Mouse (Mus musculus) midbrain, postnatal 0 days (tissue): ENCODE data around the gene Foxp4. TPM values are rescaled to one million over a fixed set of nuclear protein-coding genes. Genes with fewer than 3 reads are reported as not detected.

Source experiments
- ATAC-seq: fragments of 200-750 bp; cut with Nextera tagmentation; 2 replicates; pipeline ENCODE4 v1.8.0; 2017; ENCODE audit warnings: moderate number of reproducible peaks, mild to moderate bottlenecking, moderate TSS enrichment, moderate library complexity; ENCODE audit not compliant: low FRiP score
- DNase-seq: peaks from one replicate; pipeline ENCODE4 v3.0.0-alpha.2; 2015; ENCODE audit warnings: low spot score
- H3K27ac ChIP-seq: fragments of 300-500 bp; sonication (generic); 2 replicates; pipeline ENCODE4 v1.5.1; 2014; ENCODE audit warnings: low read depth, mild to moderate bottlenecking, low read length, mixed read lengths
- H3K27me3 ChIP-seq: fragments of 300-500 bp; sonication (generic); 2 replicates; pipeline ENCODE4 v1.6.1; 2014; ENCODE audit warnings: low read length, control low read depth, mixed read lengths; ENCODE audit not compliant: insufficient read depth
- H3K36me3 ChIP-seq: fragments of 300-500 bp; sonication (generic); 2 replicates; pipeline ENCODE4 v1.6.1; 2014; ENCODE audit warnings: low read length, control low read depth, mixed read lengths; ENCODE audit not compliant: insufficient read depth
- H3K4me1 ChIP-seq: fragments of 300-500 bp; sonication (generic); 2 replicates; pipeline ENCODE4 v1.6.1; 2014; ENCODE audit warnings: mild to moderate bottlenecking, control low read depth, antibody characterized with exemption, low read length, mixed read lengths; ENCODE audit not compliant: insufficient read depth
- H3K4me2 ChIP-seq: fragments of 300-500 bp; sonication (generic); 2 replicates; pipeline ENCODE4 v1.6.1; 2014; ENCODE audit warnings: low read depth, mild to moderate bottlenecking, low read length, mixed read lengths; ENCODE audit not compliant: poor library complexity, severe bottlenecking
- H3K4me3 ChIP-seq: fragments of 300-500 bp; sonication (generic); 2 replicates; pipeline ENCODE4 v1.5.1; 2014; ENCODE audit warnings: low read depth, mild to moderate bottlenecking, low read length, moderate library complexity
- H3K9ac ChIP-seq: fragments of 300-500 bp; sonication (generic); replicated peaks from 2 replicates; pipeline ENCODE4 v1.6.1; 2014; ENCODE audit warnings: mild to moderate bottlenecking, low read length, moderate library complexity, mixed read lengths; ENCODE audit not compliant: poor library complexity, severe bottlenecking
- H3K9me3 ChIP-seq: fragments of 300-500 bp; sonication (generic); 2 replicates; pipeline ENCODE4 v1.6.1; 2016; ENCODE audit warnings: low read length, control low read depth
- CTCF ChIP-seq: IDR thresholded peaks from 2 replicates; pipeline ENCODE4 v1.5.1; 2016; ENCODE audit warnings: antibody characterized with exemption, mild to moderate bottlenecking
- WGBS: fragments of 180-500 bp; shearing (Covaris S2); extraction: QIAGEN DNeasy Blood & Tissue Kit; methylation state at CpG from one replicate; pipeline ENCODE4 v1.1.7; 2014; 5-methylcytosine and 5-hydroxymethylcytosine counted together
- polyA plus RNA-seq: library from polyadenylated mRNA; unstranded; fragments of >200 nt; fragmentation: Nextera tagmentation; extraction: Ambion mirVana; gene quantifications from 2 replicates; pipeline ENCODE4 v1.2.1, GENCODE M21; 2015
- total RNA-seq: library from RNA; depleted of rRNA; stranded (reverse); fragments of >200 nt; gene quantifications from 2 replicates; pipeline ENCODE4 v1.2.3, GENCODE M21; 2014

The Foxp4 gene
- total and polyA plus RNA-seq, 2 experiments from 2014 or later, result 55.4 to 200 TPM

DNA sequence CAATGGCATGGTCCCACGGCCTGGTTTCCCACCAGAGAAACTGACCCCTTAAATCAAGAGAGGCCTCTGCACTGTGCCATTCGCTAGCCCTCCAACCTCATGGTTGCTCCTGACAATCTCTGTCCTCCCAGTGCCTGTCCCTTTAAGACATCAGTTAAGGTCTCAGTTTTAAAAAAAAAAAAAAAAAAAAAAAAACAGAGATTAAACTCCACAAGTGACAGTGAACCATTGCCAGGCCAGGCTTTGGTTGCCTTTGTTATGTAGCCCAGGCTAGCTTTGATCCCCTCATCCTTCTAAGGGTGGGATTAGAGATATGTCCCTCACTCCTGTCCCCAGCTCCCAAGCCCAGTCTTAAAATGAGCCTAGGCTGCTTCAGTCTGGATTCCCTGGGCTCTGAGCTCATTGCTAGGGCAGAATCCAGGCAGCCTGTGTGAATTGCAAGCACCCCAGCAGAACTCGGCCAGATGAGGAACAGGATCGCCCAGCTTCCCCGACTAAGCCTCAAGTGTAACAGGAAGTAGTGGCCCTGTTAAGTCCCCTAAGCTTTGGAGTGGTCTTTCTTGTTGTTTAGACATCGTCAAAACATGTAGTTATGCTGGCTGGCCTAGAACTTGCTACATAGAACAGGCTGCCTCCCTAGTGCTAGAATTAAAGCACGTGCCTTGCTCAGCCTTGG is 73.7 kb downstream of the Foxp4 start:
- Histone ChIP-seq H3K4me3 (no peak overlapping the region), H3K36me3 (no peaks in the 10 kb centered on the region), H3K27ac (no peak overlapping the region), H3K9ac (no peak overlapping the region), H3K4me2 (no peak overlapping the region), H3K9me3 (no peaks in the 10 kb centered on the region), H3K4me1 (no peaks in the 10 kb centered on the region), H3K27me3 (no peaks in the 10 kb centered on the region)
- TF ChIP-seq CTCF, result no peak
- WGBS, result 86% methylated on average over 7 of the region's 7 CpGs
- DNase-seq (no peak), ATAC-seq (no peak)

DNA sequence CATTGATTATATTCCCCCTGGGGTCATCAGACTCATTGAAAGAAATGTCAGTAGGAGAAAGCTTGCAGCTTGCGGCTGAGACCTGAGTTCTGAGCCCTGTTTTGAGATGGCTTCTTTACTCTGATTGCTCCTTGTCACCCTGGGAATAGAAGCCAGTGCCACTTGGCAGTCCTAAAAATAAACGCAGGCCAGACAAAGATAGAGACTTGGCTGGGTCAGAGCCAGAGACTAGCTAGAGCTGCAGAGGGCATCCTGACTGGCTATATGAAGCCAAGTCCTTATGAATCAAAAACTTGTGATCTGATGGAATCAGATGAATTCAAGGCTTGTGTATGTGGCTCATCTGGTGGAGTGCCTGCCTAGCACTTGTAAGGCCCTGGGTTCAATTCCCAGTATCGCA is 74.4 kb downstream of the Foxp4 start:
- Histone ChIP-seq H3K36me3 (no peaks in the 10 kb centered on the region), H3K4me2 (no peak overlapping the region), H3K27ac (no peak overlapping the region), H3K4me1 (no peaks in the 10 kb centered on the region), H3K27me3 (no peaks in the 10 kb centered on the region), H3K9ac (no peak overlapping the region), H3K9me3 (no peaks in the 10 kb centered on the region), H3K4me3 (no peak overlapping the region)
- DNase-seq, result no peak
- WGBS, result 74% methylated on average over 3 of the region's 3 CpGs
- no peak for TF ChIP-seq CTCF
- ATAC-seq, result no peak

DNA sequence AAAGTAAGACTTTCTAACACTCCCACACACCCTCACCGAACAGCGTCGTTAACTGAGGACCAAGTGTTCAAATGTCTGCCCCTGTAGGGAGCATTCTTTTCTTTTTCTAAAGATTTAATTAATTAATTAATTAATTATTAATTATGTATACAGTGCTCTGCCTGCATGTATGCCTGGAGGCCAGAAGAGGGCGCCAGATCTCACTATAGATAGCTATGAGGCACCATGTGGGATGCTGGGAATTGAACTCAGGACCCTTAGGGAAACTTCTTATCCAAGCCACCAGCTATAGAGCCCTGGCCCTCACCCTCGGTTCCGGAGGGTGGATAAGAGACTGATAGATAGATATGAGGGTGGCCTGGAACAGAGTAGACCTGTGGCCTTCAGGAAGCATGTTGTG is 76.5 kb downstream of the Foxp4 start:
- no peak for DNase-seq
- no peaks in the 10 kb centered on the region for H3K36me3 ChIP-seq
- no peak overlapping the region for H3K27ac ChIP-seq
- H3K9ac ChIP-seq, result no peak overlapping the region
- H3K4me1 ChIP-seq, result no peaks in the 10 kb centered on the region
- H3K4me2 ChIP-seq, result no peak overlapping the region
- WGBS, result 79% methylated on average over 6 of the region's 6 CpGs
- H3K4me3 ChIP-seq, result no peak overlapping the region
- H3K9me3 ChIP-seq, result no peaks in the 10 kb centered on the region
- TF ChIP-seq CTCF, result peak; percentile 20; the same call in 1 of the 2 replicates
- no peaks in the 10 kb centered on the region for H3K27me3 ChIP-seq
- no peak for ATAC-seq

DNA sequence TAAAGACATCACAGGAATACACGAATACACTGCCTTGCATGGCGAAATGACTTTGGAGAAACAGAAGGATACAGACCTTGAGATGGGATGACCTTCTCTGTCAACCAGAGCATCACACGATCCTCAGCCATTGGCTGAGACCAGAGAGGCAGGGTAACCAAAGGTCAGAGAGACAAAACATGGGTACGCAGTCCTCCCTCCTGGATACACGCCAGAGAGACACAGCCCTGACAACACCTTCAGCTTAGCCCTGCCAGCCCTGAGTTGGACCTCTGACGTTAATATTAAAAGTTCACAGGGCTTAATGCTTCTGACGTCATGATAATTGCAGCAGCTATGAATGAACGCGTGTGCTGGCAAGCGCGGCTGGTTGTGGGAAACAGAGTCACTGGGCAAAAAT is 78.8 kb downstream of the Foxp4 start:
- Histone ChIP-seq H3K27ac (no peak overlapping the region), H3K9me3 (no peaks in the 10 kb centered on the region), H3K36me3 (no peaks in the 10 kb centered on the region), H3K4me3 (no peak overlapping the region), H3K27me3 (no peaks in the 10 kb centered on the region), H3K4me2 (no peak overlapping the region), H3K9ac (no peak overlapping the region), H3K4me1 (no peaks in the 10 kb centered on the region)
- 83% methylated on average over 11 of the region's 11 CpGs for WGBS
- ATAC-seq (no peak), DNase-seq (no peak)
- no peak for TF ChIP-seq CTCF

DNA sequence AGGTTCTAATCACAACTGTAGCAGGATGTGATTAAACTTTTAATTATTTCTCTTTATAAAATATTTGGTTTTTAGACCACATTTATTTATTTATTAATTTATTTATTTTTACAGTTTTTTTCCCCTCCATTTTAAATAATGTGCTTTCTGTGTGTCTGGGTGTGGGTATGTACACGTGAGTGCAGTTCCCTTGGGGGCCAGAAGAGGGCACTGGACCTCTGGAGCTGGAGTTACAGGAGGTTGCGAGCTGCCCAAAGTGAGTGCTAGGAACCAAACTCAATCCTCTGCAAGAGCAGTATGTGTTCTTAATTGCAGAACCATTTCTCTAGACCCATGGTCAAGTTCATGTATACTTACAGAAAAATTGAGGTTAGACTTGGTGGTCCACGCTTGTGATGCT is 81.0 kb downstream of the Foxp4 start:
- Histone ChIP-seq H3K4me1 (no peaks in the 10 kb centered on the region), H3K4me3 (no peak overlapping the region), H3K36me3 (no peaks in the 10 kb centered on the region), H3K27ac (no peak overlapping the region), H3K27me3 (no peaks in the 10 kb centered on the region), H3K9me3 (no peaks in the 10 kb centered on the region), H3K4me2 (no peak overlapping the region), H3K9ac (no peak overlapping the region)
- TF ChIP-seq CTCF, result peak; percentile 19; the same call in 1 of the 2 replicates
- ATAC-seq, result no peak
- 95% methylated on average over 3 of the region's 3 CpGs for WGBS
- no peak for DNase-seq

DNA sequence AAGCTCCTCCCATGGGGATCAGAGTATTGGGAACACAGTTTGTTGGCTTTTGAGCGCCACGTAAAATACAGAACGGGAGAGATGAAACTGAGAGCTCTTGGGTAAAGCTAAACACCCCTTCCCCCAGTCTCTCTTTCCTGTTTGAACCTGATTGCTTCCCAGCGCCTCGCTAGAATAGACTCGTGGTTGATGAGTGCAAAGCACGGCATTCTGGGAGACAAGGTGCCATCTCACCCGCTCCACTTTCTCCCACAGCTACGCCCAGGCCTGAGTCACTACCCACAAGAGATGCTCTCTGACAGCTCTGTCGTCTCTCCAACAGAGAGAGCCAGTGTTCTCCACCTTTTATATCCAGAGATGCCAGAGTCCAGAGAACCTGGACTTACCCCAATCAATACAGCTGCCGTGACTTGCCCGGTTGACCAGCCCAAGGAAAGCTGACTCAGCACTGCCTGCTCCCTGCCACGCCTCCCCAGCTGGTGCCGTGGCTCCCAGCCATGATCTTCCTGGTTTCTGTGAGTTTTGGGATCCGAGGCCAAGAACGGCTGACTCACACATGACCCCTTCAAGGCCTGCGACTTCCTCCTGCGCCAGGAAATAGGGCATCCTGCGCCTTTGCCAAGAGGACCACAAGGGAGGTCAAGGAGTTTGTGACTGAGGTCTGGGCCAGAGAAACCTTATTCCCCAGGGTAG is 82.4 kb downstream of the Foxp4 start:
- no peak for ATAC-seq
- TF ChIP-seq CTCF, result no peak
- 73% methylated on average over 19 of the region's 19 CpGs for WGBS

More for the DNA sequence above, 82.4 kb downstream of the Foxp4 start:
- no peaks in the 10 kb centered on the region for H3K9me3 ChIP-seq
- no peaks in the 10 kb centered on the region for H3K27me3 ChIP-seq
- H3K4me3 ChIP-seq, result no peak overlapping the region
- no peak overlapping the region for H3K4me2 ChIP-seq
- peak; percentile 36 for DNase-seq
- no peak overlapping the region for H3K9ac ChIP-seq
- H3K27ac ChIP-seq, result no peak overlapping the region
- H3K4me1 ChIP-seq, result no peaks in the 10 kb centered on the region
- H3K36me3 ChIP-seq, result no peaks in the 10 kb centered on the region
